Mouse (Mus musculus) CD4-positive helper T cell, adult 2 months (primary cell): ENCODE data around the gene Kif13a.

Experiments
- DNase-seq: peaks from one replicate; pipeline ENCODE4 v3.0.0-alpha.2; 2012; ENCODE audit warnings: low read depth, missing footprints, low spot score

Gene Kif13a

GRCm38 (mm10) chr13:46883976-46884375 is 45.7 kb downstream of the Kif13a start:
- no peak for DNase-seq

GRCm38 (mm10) chr13:46883381-46883780 is 46.3 kb downstream of the Kif13a start:
- no peak for DNase-seq

- DNase-seq = no peak
These were observed 48.9 kb downstream of the Kif13a start for GRCm38 (mm10) chr13:46880736-46881135.

- no peak for DNase-seq
These were observed 49.4 kb downstream of the Kif13a start for GRCm38 (mm10) chr13:46880243-46880642.

- DNase-seq = no peak
These were observed 52.6 kb downstream of the Kif13a start for GRCm38 (mm10) chr13:46877049-46877448.

GRCm38 (mm10) chr13:46875377-46875776 is 54.3 kb downstream of the Kif13a start:
- no peak for DNase-seq

- DNase-seq = no peak
These were observed 56.9 kb downstream of the Kif13a start for GRCm38 (mm10) chr13:46872732-46873131.

GRCm38 (mm10) chr13:46872194-46872593 is 57.5 kb downstream of the Kif13a start:
- DNase-seq = no peak

- no peak for DNase-seq
These were observed 60.2 kb downstream of the Kif13a start for GRCm38 (mm10) chr13:46869464-46869863.

GRCm38 (mm10) chr13:46863169-46863748 is 66.4 kb downstream of the Kif13a start:
- no peak for DNase-seq

GRCm38 (mm10) chr13:46859876-46860275 is 69.8 kb downstream of the Kif13a start:
- no peak for DNase-seq

GRCm38 (mm10) chr13:46859173-46859572 is 70.5 kb downstream of the Kif13a start:
- DNase-seq = no peak

GRCm38 (mm10) chr13:46858835-46859152 is 70.9 kb downstream of the Kif13a start:
- no peak for DNase-seq

- no peak for DNase-seq
These were observed 71.4 kb downstream of the Kif13a start for GRCm38 (mm10) chr13:46858143-46858834.

- DNase-seq = no peak
These were observed 75.2 kb downstream of the Kif13a start for GRCm38 (mm10) chr13:46854456-46854855.

GRCm38 (mm10) chr13:46852470-46852869 is 77.2 kb downstream of the Kif13a start:
- no peak for DNase-seq

GRCm38 (mm10) chr13:46845456-46845855 is 84.2 kb downstream of the Kif13a start:
- no peak for DNase-seq

GRCm38 (mm10) chr13:46844561-46845235 is 85.0 kb downstream of the Kif13a start:
- no peak for DNase-seq

- no peak for DNase-seq
These were observed 86.0 kb downstream of the Kif13a start for GRCm38 (mm10) chr13:46843646-46844045.

GRCm38 (mm10) chr13:46842185-46842584 is 87.5 kb downstream of the Kif13a start:
- DNase-seq = no peak

GRCm38 (mm10) chr13:46841668-46842067 is 88.0 kb downstream of the Kif13a start:
- no peak for DNase-seq

- DNase-seq = no peak
These were observed 89.0 kb downstream of the Kif13a start for GRCm38 (mm10) chr13:46840676-46841075.

- DNase-seq = no peak
These were observed 90.4 kb downstream of the Kif13a start for GRCm38 (mm10) chr13:46839236-46839635.
